Comparison of ENCODE assay signal across 10 mouse cellular contexts in the genomic region with DNA sequence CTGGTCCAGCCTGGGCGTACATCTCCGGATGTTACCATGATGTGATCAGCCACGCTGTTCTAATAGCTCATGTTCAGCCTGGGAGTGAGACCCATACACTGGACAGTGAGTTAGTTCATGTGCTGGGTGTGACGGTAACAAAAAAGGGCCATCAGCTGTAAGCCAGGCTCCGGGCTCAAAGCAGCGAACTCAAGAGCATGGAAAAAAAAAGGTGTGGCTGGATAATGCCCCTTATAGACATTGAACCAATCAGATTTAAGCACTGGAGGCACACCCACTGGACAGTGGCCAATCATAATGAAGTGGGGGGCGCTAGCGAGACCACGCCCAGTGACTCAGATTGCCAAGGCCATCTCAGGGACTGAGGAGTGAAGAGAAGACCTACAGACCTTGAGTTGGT. TPM values are rescaled to one million over a fixed set of nuclear protein-coding genes. Genes with fewer than 3 reads are reported as not detected.
DNase-seq lines count a peak whose midpoint lies in the region; ATAC-seq and TF ChIP-seq lines count a peak whose summit lies in the region.
"Had no signal": no experiment of that assay in that cellular context is flagged by ENCODE, and none has a peak within 500 bp of the region (broad histone marks: within the 10 kb centered on the region; RNA-seq: fewer than 3 reads in every experiment).

A gene (plus strand): TSS at position 338 of the 400 bp plus-strand sequence.

- H3K4me3 ChIP-seq in hindbrain, postnatal 0 days (ENCODE audit: low read length) = no peak within 1 kb of the TSS
- H3K4me3 ChIP-seq in hindbrain, embryonic 16.5 days (ENCODE audit: low read length) = no peak within 1 kb of the TSS
- peak within 1 kb of the TSS; percentile 42 to 52 for H3K4me3 ChIP-seq in MEL (ENCODE audit: control insufficient read depth in 1 of 2, insufficient read depth in 1 of 2, low read depth in 2 of 2, low read length in 2 of 2)
- H3K4me3 ChIP-seq: forebrain, embryonic 12.5 days had no signal

- H3K9me3 ChIP-seq in hindbrain, postnatal 0 days (ENCODE audit: low read length) = no peaks in the 10 kb centered on the region
- no peaks in the 10 kb centered on the region for H3K9me3 ChIP-seq in hindbrain, embryonic 16.5 days (ENCODE audit: control insufficient read depth, low read length)
- no peaks in the 10 kb centered on the region for H3K9me3 ChIP-seq in MEL (replicated peaks; ENCODE audit: insufficient read depth, low read length)
- H3K9me3 ChIP-seq: forebrain, embryonic 12.5 days had no signal

- H3K36me3 ChIP-seq in hindbrain, postnatal 0 days (ENCODE audit: insufficient read depth, low read length) = no peaks in the 10 kb centered on the region
- H3K36me3 ChIP-seq in hindbrain, embryonic 16.5 days (ENCODE audit: control insufficient read depth, insufficient read depth, low read length) = no peaks in the 10 kb centered on the region
- H3K36me3 ChIP-seq in MEL (ENCODE audit: control insufficient read depth in 1 of 2, insufficient read depth in 2 of 2, low read length in 2 of 2) = peaks cover 0 to 5% of the 10 kb centered on the region in 2 experiments; a peak in 2 of 4 replicates
- H3K36me3 ChIP-seq: forebrain, embryonic 12.5 days had no signal

- TF ChIP-seq RAD21 in MEL (IDR thresholded peaks at IDR 0.05; ENCODE audit: low read depth, low read length) = no peak

- no peak for TF ChIP-seq CTCF in hindbrain, postnatal 0 days (IDR thresholded peaks at IDR 0.05; ENCODE audit: low read depth)
- TF ChIP-seq CTCF in MEL (IDR thresholded peaks at IDR 0.05 in 2 of 3, conservative IDR thresholded peaks at IDR 0.05 in 1 of 3; ENCODE audit: control insufficient read depth in 1 of 3, insufficient read depth in 1 of 3, low read depth in 2 of 3, low read length in 3 of 3, poor library complexity in 1 of 3, severe bottlenecking in 1 of 3) = no peak

- no peak within 1 kb of the TSS for H3K4me2 ChIP-seq in hindbrain, postnatal 0 days (ENCODE audit: low read depth, low read length)
- H3K4me2 ChIP-seq in hindbrain, embryonic 16.5 days (ENCODE audit: low read length) = no peak within 1 kb of the TSS
- H3K4me2 ChIP-seq: forebrain, embryonic 12.5 days had no signal

- H3K27ac ChIP-seq in hindbrain, postnatal 0 days = no peak within 1 kb of the TSS
- no peak within 1 kb of the TSS for H3K27ac ChIP-seq in hindbrain, embryonic 16.5 days (ENCODE audit: low read depth, low read length)
- peak within 1 kb of the TSS; percentile 42 for H3K27ac ChIP-seq in MEL (ENCODE audit: control insufficient read depth, low read depth, low read length)
- H3K27ac ChIP-seq: forebrain, embryonic 12.5 days had no signal

- H3K27me3 ChIP-seq in hindbrain, postnatal 0 days (ENCODE audit: insufficient read depth, low read length) = no peaks in the 10 kb centered on the region
- no peaks in the 10 kb centered on the region for H3K27me3 ChIP-seq in hindbrain, embryonic 16.5 days (replicated peaks; ENCODE audit: control insufficient read depth, insufficient read depth, low read length)
- no peaks in the 10 kb centered on the region; a peak in 2 of 4 replicates for H3K27me3 ChIP-seq in MEL (ENCODE audit: control insufficient read depth in 1 of 2, insufficient read depth in 2 of 2, low read length in 2 of 2)
- H3K27me3 ChIP-seq: forebrain, embryonic 12.5 days had no signal

- peak; percentile 16 for DNase-seq in hindbrain, postnatal 0 days (ENCODE audit: low spot score)
- DNase-seq in MEL (ENCODE audit: low read depth, low spot score) = peak; percentile 95
- peak; percentile 42 for DNase-seq in embryo, embryonic 11 days
- DNase-seq in frontal cortex, postnatal 10 days (ENCODE audit: low spot score in 2 of 2) = no peak
- no peak for DNase-seq in gastrocnemius, adult 18-20 months (ENCODE audit: low spot score)

- H3K79me2 ChIP-seq in MEL (ENCODE audit: control insufficient read depth, insufficient read depth, low read length, poor library complexity) = no peaks in the 10 kb centered on the region

- ATAC-seq in hindbrain, postnatal 0 days = no peak
- ATAC-seq in hindbrain, embryonic 16.5 days = no peak
- ATAC-seq in megakaryocyte-erythroid progenitor cell, adult 5-6 weeks (replicated peaks; ENCODE audit: low FRiP score, low TSS enrichment, poor library complexity, severe bottlenecking) = peak; percentile 55; the same call in 1 of the 2 replicates
- ATAC-seq in cerebellum, adult (ENCODE audit: insufficient number of reproducible peaks, low FRiP score, low TSS enrichment) = no peak
- ATAC-seq: Patski had no signal

- TF ChIP-seq EP300 in MEL (IDR thresholded peaks at IDR 0.05; ENCODE audit: low read depth in 1 of 2, low read length in 2 of 2) = no peak

- H3K9ac ChIP-seq in hindbrain, postnatal 0 days (replicated peaks; ENCODE audit: low read length) = no peak within 1 kb of the TSS
- H3K9ac ChIP-seq in hindbrain, embryonic 16.5 days (ENCODE audit: low read depth, low read length) = no peak within 1 kb of the TSS
- H3K9ac ChIP-seq in MEL (ENCODE audit: control insufficient read depth, low read depth, low read length, poor library complexity, severe bottlenecking) = peak within 1 kb of the TSS; percentile 37
- H3K9ac ChIP-seq: forebrain, embryonic 12.5 days had no signal

- peak in 1 of 2 experiments; percentile 60; a peak in 2 of 4 replicates for TF ChIP-seq POLR2A in MEL (IDR thresholded peaks at IDR 0.05; ENCODE audit: control insufficient read depth in 1 of 2, insufficient read depth in 1 of 2, low read depth in 1 of 2, low read length in 2 of 2, poor library complexity in 1 of 2)

- 40% methylated on average over 9 of the region's 9 CpGs for whole genome bisulfite sequencing in hindbrain, postnatal 0 days
- 39% methylated on average over 9 of the region's 9 CpGs for WGBS in hindbrain, embryonic 16.5 days

- H3K4me1 ChIP-seq in hindbrain, postnatal 0 days (ENCODE audit: insufficient read depth, low read length) = no peaks in the 10 kb centered on the region
- H3K4me1 ChIP-seq in hindbrain, embryonic 16.5 days (ENCODE audit: control insufficient read depth, insufficient read depth, low read depth, low read length) = no peaks in the 10 kb centered on the region
- H3K4me1 ChIP-seq in MEL (ENCODE audit: control insufficient read depth in 1 of 2, insufficient read depth in 2 of 2, low read length in 2 of 2) = peaks cover 0 to 10% of the 10 kb centered on the region in 2 experiments; a peak in 1 of 4 replicates
- H3K4me1 ChIP-seq: forebrain, embryonic 12.5 days had no signal

TF ChIP-seq in MEL, 35 proteins besides CTCF, POLR2A, EP300 and RAD21 (continues in another document):
- TF ChIP-seq ZKSCAN1 (IDR thresholded peaks at IDR 0.05; ENCODE audit: low read depth, low read length) (no peak), ETS1 (IDR thresholded peaks at IDR 0.05; ENCODE audit: low read depth, low read length) (no peak), POLR2AphosphoS2 (IDR thresholded peaks at IDR 0.05; ENCODE audit: low read length) (no peak), ZC3H11A (IDR thresholded peaks at IDR 0.05; ENCODE audit: low read depth, low read length) (no peak), CHD1 (IDR thresholded peaks at IDR 0.05; ENCODE audit: low read depth, low read length) (no peak), MYC (IDR thresholded peaks at IDR 0.05; ENCODE audit: low read depth, low read length) (no peak), GATA1 (IDR thresholded peaks at IDR 0.05; ENCODE audit: low read depth, low read length) (no peak), TAL1 (IDR thresholded peaks at IDR 0.05; ENCODE audit: low read length) (no peak), SIN3A (IDR thresholded peaks at IDR 0.05; ENCODE audit: low read length) (peak; percentile 69), USF1 (IDR thresholded peaks at IDR 0.05; ENCODE audit: low read depth, low read length) (no peak), SMC3 (IDR thresholded peaks at IDR 0.05; ENCODE audit: low read depth, low read length) (no peak), BHLHE40 (IDR thresholded peaks at IDR 0.05; ENCODE audit: borderline replicate concordance, low read depth, low read length) (no peak), MXI1 (IDR thresholded peaks at IDR 0.05; ENCODE audit: low read depth, low read length) (peak; percentile 52), JUND (IDR thresholded peaks at IDR 0.05; ENCODE audit: low read depth, low read length) (no peak), CHD2 (IDR thresholded peaks at IDR 0.05; ENCODE audit: low read length) (no peak), USF2 (IDR thresholded peaks at IDR 0.05; ENCODE audit: borderline replicate concordance in 1 of 2, insufficient read depth in 1 of 2, low read depth in 1 of 2, low read length in 2 of 2) (no peak), POLR2AphosphoS5 (IDR thresholded peaks at IDR 0.05; ENCODE audit: borderline replicate concordance, low read depth, low read length) (no peak), NELFE (IDR thresholded peaks at IDR 0.05; ENCODE audit: low read depth, low read length) (0 out of 2 replicates have a peak, but pooled peaks have one; percentile 34), KAT2A (conservative IDR thresholded peaks at IDR 0.05; ENCODE audit: low read depth, low read length) (no peak), MAZ (IDR thresholded peaks at IDR 0.05; ENCODE audit: low read depth, low read length) (no peak), ZNF384 (IDR thresholded peaks at IDR 0.05; ENCODE audit: low read depth, low read length) (0 out of 2 replicates have a peak, but pooled peaks have one; percentile 14), NRF1 (IDR thresholded peaks at IDR 0.05; ENCODE audit: insufficient read depth, low read depth, low read length, poor library complexity, severe bottlenecking) (no peak), GABPA (IDR thresholded peaks at IDR 0.05; ENCODE audit: low read depth, low read length) (no peak), RCOR1 (IDR thresholded peaks at IDR 0.05; ENCODE audit: low read depth, low read length) (no peak), MAFK (IDR thresholded peaks at IDR 0.05; ENCODE audit: borderline replicate concordance, low read depth, low read length) (no peak), HCFC1 (IDR thresholded peaks at IDR 0.05; ENCODE audit: low read depth, low read length) (no peak), UBTF (IDR thresholded peaks at IDR 0.05; ENCODE audit: borderline replicate concordance, insufficient read depth, low read depth, low read length) (no peak)

RNA-seq across cellular contexts. Expression of the gene that starts here (rescaled TPM):
- total RNA-seq in hindbrain, postnatal 0 days (2014; rRNA removed) = not detected in 2 replicates
- polyA plus RNA-seq in hindbrain, postnatal 0 days (2015; fragmentation: Nextera tagmentation; extraction: Ambion mirVana) = 0.55 TPM in 1 of 2 replicates, not detected in the other
- not detected in 2 replicates for polyA plus RNA-seq in hindbrain, embryonic 16.5 days (2015; fragmentation: Nextera tagmentation; extraction: Ambion mirVana)
- total RNA-seq in MEL (2012; rRNA removed) = 0.52 TPM in 1 of 2 replicates, not detected in the other
- polyA plus RNA-seq in MEL (2012; ENCODE audit: insufficient read depth in 1 of 2, insufficient read length in 2 of 2, low read depth in 1 of 2, low replicate concordance in 2 of 2, missing spikeins in 1 of 2) = 1 to 10 TPM in 1 of 2 experiments, not detected in 1; 1.2 TPM
- total RNA-seq in megakaryocyte-erythroid progenitor cell, adult 5-6 weeks (2014; fragmentation: Nextera tagmentation) = not detected in 2 replicates
- not detected in 2 replicates for total RNA-seq in megakaryocyte-erythroid progenitor cell, adult 5-6 weeks (2017)
- not detected for total RNA-seq in gastrocnemius, adult 18-20 months (2021)

Comparison
In these comparisons a context has a peak if more than half of its experiments do, and no peak if none do; other contexts are left out.
1. Peak in DNase-seq in hindbrain, postnatal 0 days; RNA of the gene not detected or under 1 TPM.
2. Peak in ATAC-seq in megakaryocyte-erythroid progenitor cell, adult 5-6 weeks; RNA of the gene not detected or under 1 TPM.
3. DNase-seq: peak in MEL (single experiment) and embryo, embryonic 11 days (single experiment); none in frontal cortex, postnatal 10 days (0 of 2) and gastrocnemius, adult 18-20 months (single experiment).
4. H3K4me3 ChIP-seq: peak in MEL (2 of 2); none in hindbrain, postnatal 0 days (single experiment) and hindbrain, embryonic 16.5 days (single experiment).